In genomic region chr1:57954376-57954765, GRCm38 (mm10) we compare ENCODE assay signal across 26 mouse cellular contexts. TPM values are rescaled to one million over a fixed set of nuclear protein-coding genes. Genes with fewer than 3 reads are reported as not detected.
A peak's percentile ranks its signal among the peaks of the same experiment; 100 is the strongest.
DNase-seq lines count a peak whose midpoint lies in the region; TF ChIP-seq lines count a peak whose summit lies in the region.
"Had no signal": no experiment of that assay in that cellular context is flagged by ENCODE, and none has a peak within 500 bp of the region (broad histone marks: within the 10 kb centered on the region; RNA-seq: fewer than 3 reads in every experiment).

No protein-coding gene starts in this region.

- no peak for TF ChIP-seq RAD21 in MEL (IDR thresholded peaks at IDR 0.05; ENCODE audit: low read depth, low read length)

- no peaks in the 10 kb centered on the region for H3K79me2 ChIP-seq in MEL (ENCODE audit: control insufficient read depth, insufficient read depth, low read length, poor library complexity)

- intact Hi-C loops in heart, postnatal 25 days (cut with DNase I), result no loop called here

- no peaks in the 10 kb centered on the region for H3K9me3 ChIP-seq in MEL (replicated peaks; ENCODE audit: insufficient read depth, low read length)
- H3K9me3 ChIP-seq: embryonic facial prominence, embryonic 13.5 days; embryonic facial prominence, embryonic 15.5 days; forebrain, embryonic 10.5 days; forebrain, embryonic 12.5 days; G1E had no signal

- no peak overlapping the region for H3K4me3 ChIP-seq in thymus, adult 2 months (ENCODE audit: control insufficient read depth, insufficient read depth, low read length)
- no peak overlapping the region for H3K4me3 ChIP-seq in MEL (ENCODE audit: control insufficient read depth in 1 of 2, insufficient read depth in 1 of 2, low read depth in 2 of 2, low read length in 2 of 2)
- H3K4me3 ChIP-seq: embryonic facial prominence, embryonic 13.5 days; embryonic facial prominence, embryonic 15.5 days; erythroblast, embryonic 14.5 days; forebrain, embryonic 10.5 days; forebrain, embryonic 12.5 days had no signal

- no peak for TF ChIP-seq CTCF in thymus, adult 2 months (IDR thresholded peaks at IDR 0.05; ENCODE audit: borderline replicate concordance, control insufficient read depth, extremely low read depth, insufficient read depth, low read length, poor library complexity)
- no peak for TF ChIP-seq CTCF in MEL (IDR thresholded peaks at IDR 0.05 in 2 of 3, conservative IDR thresholded peaks at IDR 0.05 in 1 of 3; ENCODE audit: control insufficient read depth in 1 of 3, insufficient read depth in 1 of 3, low read depth in 2 of 3, low read length in 3 of 3, poor library complexity in 1 of 3, severe bottlenecking in 1 of 3)

- no peak for TF ChIP-seq EP300 in MEL (IDR thresholded peaks at IDR 0.05; ENCODE audit: low read depth in 1 of 2, low read length in 2 of 2)

- TF ChIP-seq POLR2A in thymus, adult 2 months (IDR thresholded peaks at IDR 0.05; ENCODE audit: control insufficient read depth, extremely low read depth, insufficient read depth, low read length, poor library complexity), result no peak
- 0 out of 4 replicates have a peak, but pooled peaks of 1 of the 2 experiments have one; percentile 25 for TF ChIP-seq POLR2A in MEL (IDR thresholded peaks at IDR 0.05; ENCODE audit: control insufficient read depth in 1 of 2, insufficient read depth in 1 of 2, low read depth in 1 of 2, low read length in 2 of 2, poor library complexity in 1 of 2)

- WGBS in thymus, adult 2 months, result 29% methylated on average over 5 of the region's 5 CpGs

- H3K9ac ChIP-seq in MEL (ENCODE audit: control insufficient read depth, low read depth, low read length, poor library complexity, severe bottlenecking), result 0 out of 2 replicates have a peak overlapping the region, but pooled peaks have one; percentile 13
- H3K9ac ChIP-seq: embryonic facial prominence, embryonic 13.5 days; embryonic facial prominence, embryonic 15.5 days; forebrain, embryonic 12.5 days had no signal

- peak; percentile 66 for DNase-seq in heart, adult 11 months
- DNase-seq in heart, postnatal 25 days (ENCODE audit: low spot score), result no peak
- peak; percentile 14 for DNase-seq in thymus, adult 2 months
- no peak for DNase-seq in thymus, postnatal 10 days (ENCODE audit: low spot score in 2 of 2)
- peak; percentile 42 for DNase-seq in MEL (ENCODE audit: low read depth, low spot score)
- DNase-seq in thymus, postnatal 25 days, result peak; percentile 8
- DNase-seq in layer of hippocampus, postnatal 25 days (ENCODE audit: extremely low spot score in 1 of 2, low spot score in 1 of 2), result no peak
- no peak for DNase-seq in right cerebral cortex, postnatal 36 days (ENCODE audit: low spot score in 2 of 2)
- DNase-seq: adrenal gland, adult 2 months; adrenal gland, postnatal 10 days; adrenal gland, postnatal 25 days; B cell, adult 2 months; cerebellum, adult 11 months; cerebellum, adult 18-20 months; cerebellum, adult 8-10 months; cerebellum, adult 9-11 months; cerebellum, postnatal 14 days; cerebellum, postnatal 36 days; embryo, embryonic 11 days had no signal

- H3K27me3 ChIP-seq in thymus, adult 2 months (ENCODE audit: control insufficient read depth, insufficient read depth, low read length), result no peaks in the 10 kb centered on the region
- no peaks in the 10 kb centered on the region for H3K27me3 ChIP-seq in MEL (ENCODE audit: control insufficient read depth in 1 of 2, insufficient read depth in 2 of 2, low read length in 2 of 2)
- H3K27me3 ChIP-seq: CH12.LX; embryonic facial prominence, embryonic 13.5 days; embryonic facial prominence, embryonic 15.5 days; forebrain, embryonic 12.5 days had no signal

- peak overlapping the region; percentile 74; the same call in 1 of the 2 replicates for H3K27ac ChIP-seq in thymus, adult 2 months (ENCODE audit: control insufficient read depth, insufficient read depth, low read length)
- H3K27ac ChIP-seq in MEL (ENCODE audit: control insufficient read depth, low read depth, low read length), result no peak overlapping the region
- H3K27ac ChIP-seq: embryonic facial prominence, embryonic 13.5 days; embryonic facial prominence, embryonic 15.5 days; forebrain, embryonic 10.5 days; forebrain, embryonic 12.5 days had no signal

- H3K36me3 ChIP-seq in thymus, adult 2 months (ENCODE audit: control insufficient read depth, insufficient read depth, low read length), result peaks cover 17% of the 10 kb centered on the region
- peaks cover 0 to 4% of the 10 kb centered on the region in 2 experiments; a peak in 3 of 4 replicates for H3K36me3 ChIP-seq in MEL (ENCODE audit: control insufficient read depth in 1 of 2, insufficient read depth in 2 of 2, low read length in 2 of 2)

- peaks cover 5% of the 10 kb centered on the region for H3K4me1 ChIP-seq in thymus, adult 2 months (replicated peaks; ENCODE audit: control insufficient read depth, insufficient read depth, low read length)
- peaks cover 0 to 3% of the 10 kb centered on the region in 2 experiments; a peak in 1 of 4 replicates for H3K4me1 ChIP-seq in MEL (ENCODE audit: control insufficient read depth in 1 of 2, insufficient read depth in 2 of 2, low read length in 2 of 2)
- H3K4me1 ChIP-seq: embryonic facial prominence, embryonic 15.5 days had no signal

TF ChIP-seq in MEL, 35 proteins besides CTCF, POLR2A, EP300 and RAD21:
- TF ChIP-seq ELF1 (IDR thresholded peaks at IDR 0.05; ENCODE audit: low read depth, low read length), result 0 out of 2 replicates have a peak, but pooled peaks have one; percentile 5
- no peak for TF ChIP-seq USF2 (IDR thresholded peaks at IDR 0.05; ENCODE audit: borderline replicate concordance in 1 of 2, insufficient read depth in 1 of 2, low read depth in 1 of 2, low read length in 2 of 2)
- no peak for TF ChIP-seq CHD1 (IDR thresholded peaks at IDR 0.05; ENCODE audit: low read depth, low read length)
- no peak for TF ChIP-seq MYC (IDR thresholded peaks at IDR 0.05; ENCODE audit: low read depth, low read length)
- TF ChIP-seq UBTF (IDR thresholded peaks at IDR 0.05; ENCODE audit: borderline replicate concordance, insufficient read depth, low read depth, low read length), result no peak
- no peak for TF ChIP-seq SMC3 (IDR thresholded peaks at IDR 0.05; ENCODE audit: low read depth, low read length)
- TF ChIP-seq ETS1 (IDR thresholded peaks at IDR 0.05; ENCODE audit: low read depth, low read length), result no peak
- no peak for TF ChIP-seq MAX (IDR thresholded peaks at IDR 0.05; ENCODE audit: low read length)
- no peak for TF ChIP-seq MYB (IDR thresholded peaks at IDR 0.05; ENCODE audit: low read depth, low read length)
- TF ChIP-seq MAZ (IDR thresholded peaks at IDR 0.05; ENCODE audit: low read depth, low read length), result no peak
- TF ChIP-seq ZC3H11A (IDR thresholded peaks at IDR 0.05; ENCODE audit: low read depth, low read length), result no peak
- peak; percentile 83 for TF ChIP-seq TBP (IDR thresholded peaks at IDR 0.05; ENCODE audit: low read depth, low read length)
- TF ChIP-seq ZNF384 (IDR thresholded peaks at IDR 0.05; ENCODE audit: low read depth, low read length), result no peak

RNA-seq across cellular contexts. Expression of gene Sgo2a, which starts 41.4 kb away (rescaled TPM):
- total RNA-seq in heart, postnatal 25 days (2021), result 1 to 10 TPM; 3.4 to 3.6 TPM
- 3.6 and 4.9 TPM in 2 replicates for polyA plus RNA-seq in thymus, adult 2 months (2012; rRNA removed)
- 12.3 and 14.2 TPM in 2 replicates for total RNA-seq in MEL (2012; rRNA removed)
- 10 to 100 TPM; 11.5 to 48.8 TPM for polyA plus RNA-seq in MEL (2012; ENCODE audit: insufficient read depth in 1 of 2, insufficient read length in 2 of 2, low read depth in 1 of 2, low replicate concordance in 2 of 2, missing spikeins in 1 of 2)
- total RNA-seq in layer of hippocampus, postnatal 25 days (2021), result under 1 TPM; 0.47 to 0.59 TPM

Comparison
In these comparisons a context has a peak if more than half of its experiments do, and no peak if none do; other contexts are left out.
1. DNase-seq: peak in heart, adult 11 months (single experiment), thymus, adult 2 months (single experiment), MEL (single experiment) and thymus, postnatal 25 days (single experiment); none in heart, postnatal 25 days (single experiment), thymus, postnatal 10 days (0 of 2), layer of hippocampus, postnatal 25 days (0 of 2) and right cerebral cortex, postnatal 36 days (0 of 2).